ENCODE assay signal across 10 mouse cellular contexts in genomic region chr9:99876373-99877055, GRCm38 (mm10). TPM values are rescaled to one million over a fixed set of nuclear protein-coding genes. Genes with fewer than 3 reads are reported as not detected.
DNase-seq lines count a peak whose midpoint lies in the region; ATAC-seq and TF ChIP-seq lines count a peak whose summit lies in the region.
"Had no signal": no experiment of that assay in that cellular context is flagged by ENCODE, and none has a peak within 500 bp of the region (broad histone marks: within the 10 kb centered on the region; RNA-seq: fewer than 3 reads in every experiment).

No protein-coding gene starts in this region.

- TF ChIP-seq EP300 in heart, postnatal 0 days (IDR thresholded peaks at IDR 0.05; ENCODE audit: low read depth), result no peak

- no peak for DNase-seq in heart, postnatal 0 days (ENCODE audit: low spot score)
- no peak for DNase-seq in heart, postnatal 14 days
- DNase-seq in embryonic facial prominence, embryonic 10.5 days (ENCODE audit: low spot score), result peak; percentile 40
- DNase-seq in midbrain, postnatal 0 days (ENCODE audit: low spot score), result no peak
- no peak for DNase-seq in right cerebral cortex, postnatal 14 days
- DNase-seq in kidney, adult 8-10 months, result no peak

- H3K9me3 ChIP-seq in heart, postnatal 0 days (replicated peaks; ENCODE audit: control insufficient read depth, low read length), result no peaks in the 10 kb centered on the region
- H3K9me3 ChIP-seq in embryonic facial prominence, embryonic 10.5 days, result no peaks in the 10 kb centered on the region
- no peaks in the 10 kb centered on the region for H3K9me3 ChIP-seq in hindbrain, embryonic 16.5 days (ENCODE audit: control insufficient read depth, low read length)
- no peaks in the 10 kb centered on the region for H3K9me3 ChIP-seq in midbrain, postnatal 0 days (ENCODE audit: low read length)

- H3K36me3 ChIP-seq in heart, postnatal 0 days (replicated peaks; ENCODE audit: control insufficient read depth, insufficient read depth, low read length), result no peaks in the 10 kb centered on the region
- no peaks in the 10 kb centered on the region for H3K36me3 ChIP-seq in embryonic facial prominence, embryonic 10.5 days (replicated peaks)
- no peaks in the 10 kb centered on the region for H3K36me3 ChIP-seq in hindbrain, embryonic 16.5 days (ENCODE audit: control insufficient read depth, insufficient read depth, low read length)
- H3K36me3 ChIP-seq in midbrain, postnatal 0 days (ENCODE audit: insufficient read depth, low read length), result no peaks in the 10 kb centered on the region

- peaks cover 99% of the 10 kb centered on the region for H3K27me3 ChIP-seq in heart, postnatal 0 days (ENCODE audit: control insufficient read depth, insufficient read depth, low read length)
- H3K27me3 ChIP-seq in embryonic facial prominence, embryonic 10.5 days (replicated peaks; ENCODE audit: low read depth, poor library complexity, severe bottlenecking), result peaks cover 100% of the 10 kb centered on the region
- peaks cover 58% of the 10 kb centered on the region for H3K27me3 ChIP-seq in hindbrain, embryonic 16.5 days (replicated peaks; ENCODE audit: control insufficient read depth, insufficient read depth, low read length)
- peaks cover 70% of the 10 kb centered on the region for H3K27me3 ChIP-seq in midbrain, postnatal 0 days (ENCODE audit: insufficient read depth, low read length)
- H3K27me3 ChIP-seq: CH12.LX had no signal

- no peak for TF ChIP-seq CTCF in heart, postnatal 0 days (IDR thresholded peaks at IDR 0.05; ENCODE audit: low read depth)
- no peak for TF ChIP-seq CTCF in midbrain, postnatal 0 days (IDR thresholded peaks at IDR 0.05)

- peak overlapping the region; percentile 40; the same call in 1 of the 2 replicates for H3K4me2 ChIP-seq in heart, postnatal 0 days (ENCODE audit: low read depth, low read length)
- H3K4me2 ChIP-seq in hindbrain, embryonic 16.5 days (ENCODE audit: low read length), result peak overlapping the region; percentile 44
- peak overlapping the region; percentile 46 for H3K4me2 ChIP-seq in midbrain, postnatal 0 days (ENCODE audit: low read depth, low read length, poor library complexity, severe bottlenecking)

- intact Hi-C loops in heart, postnatal 14 days (cut with DNase I), result no loop called here

- ATAC-seq in heart, postnatal 0 days (ENCODE audit: insufficient read depth, low read depth), result no peak
- ATAC-seq in hindbrain, embryonic 16.5 days, result no peak
- no peak for ATAC-seq in midbrain, postnatal 0 days (ENCODE audit: low FRiP score)
- no peak for ATAC-seq in frontal cortex, adult (ENCODE audit: low TSS enrichment)

- peak overlapping the region; percentile 35 for H3K4me3 ChIP-seq in heart, postnatal 0 days (ENCODE audit: low read depth, low read length)
- H3K4me3 ChIP-seq in embryonic facial prominence, embryonic 10.5 days, result peak overlapping the region; percentile 47
- H3K4me3 ChIP-seq in hindbrain, embryonic 16.5 days (ENCODE audit: low read length), result peak overlapping the region; percentile 29
- peak overlapping the region; percentile 40 for H3K4me3 ChIP-seq in midbrain, postnatal 0 days (ENCODE audit: low read depth, low read length)

- WGBS in heart, postnatal 0 days, result 2% methylated on average over 25 of the region's 25 CpGs
- under 1% methylated on average over 25 of the region's 25 CpGs for WGBS in embryonic facial prominence, embryonic 10.5 days
- 1% methylated on average over 25 of the region's 25 CpGs for WGBS in hindbrain, embryonic 16.5 days
- WGBS in midbrain, postnatal 0 days, result 2% methylated on average over 25 of the region's 25 CpGs

- H3K27ac ChIP-seq in heart, postnatal 0 days (ENCODE audit: low read depth), result no peak overlapping the region
- H3K27ac ChIP-seq in embryonic facial prominence, embryonic 10.5 days (replicated peaks), result no peak overlapping the region
- H3K27ac ChIP-seq in hindbrain, embryonic 16.5 days (ENCODE audit: low read depth, low read length), result no peak overlapping the region
- no peak overlapping the region for H3K27ac ChIP-seq in midbrain, postnatal 0 days (ENCODE audit: low read depth, low read length)

- H3K4me1 ChIP-seq in heart, postnatal 0 days (ENCODE audit: control insufficient read depth, insufficient read depth), result no peaks in the 10 kb centered on the region
- peaks cover 41% of the 10 kb centered on the region for H3K4me1 ChIP-seq in embryonic facial prominence, embryonic 10.5 days
- peaks cover 21% of the 10 kb centered on the region for H3K4me1 ChIP-seq in hindbrain, embryonic 16.5 days (ENCODE audit: control insufficient read depth, insufficient read depth, low read depth, low read length)
- no peaks in the 10 kb centered on the region for H3K4me1 ChIP-seq in midbrain, postnatal 0 days (ENCODE audit: insufficient read depth, low read length)

- no peak overlapping the region for H3K9ac ChIP-seq in heart, postnatal 0 days (replicated peaks; ENCODE audit: low read depth, low read length)
- no peak overlapping the region for H3K9ac ChIP-seq in hindbrain, embryonic 16.5 days (ENCODE audit: low read depth, low read length)
- H3K9ac ChIP-seq in midbrain, postnatal 0 days (replicated peaks; ENCODE audit: low read length, poor library complexity, severe bottlenecking), result no peak overlapping the region

RNA-seq across cellular contexts. Expression of gene Sox14, which starts 0.5 kb away (rescaled TPM):
- total RNA-seq in heart, postnatal 0 days (2014; rRNA removed; ENCODE audit: low replicate concordance), result not detected in 2 replicates
- not detected in 2 replicates for polyA plus RNA-seq in heart, postnatal 0 days (2015; fragmentation: Nextera tagmentation; extraction: Ambion mirVana)
- not detected for total RNA-seq in heart, postnatal 14 days (2021)
- polyA plus RNA-seq in embryonic facial prominence, embryonic 10.5 days (2016; fragmentation: Nextera tagmentation; extraction: Ambion mirVana), result 2.0 and 2.8 TPM in 2 replicates
- polyA plus RNA-seq in hindbrain, embryonic 16.5 days (2015; fragmentation: Nextera tagmentation; extraction: Ambion mirVana), result 10.0 and 12.6 TPM in 2 replicates
- 23.3 and 33.5 TPM in 2 replicates for total RNA-seq in midbrain, postnatal 0 days (2014; rRNA removed)
- polyA plus RNA-seq in midbrain, postnatal 0 days (2015; fragmentation: Nextera tagmentation; extraction: Ambion mirVana), result 45.7 and 46.8 TPM in 2 replicates
- total RNA-seq: CH12.LX; left cerebral cortex, adult 18-20 months had no signal
